Mouse (Mus musculus): Measurements from ENCODE around the gene Mesp1.
"Not testable (repeated sequence)": the region's sequence is repeated elsewhere in the genome, so short reads cannot be mapped to it uniquely, and the experiment has no call there.

The Mesp1 gene

GRCm38 (mm10) chr7:79789812-79790211 lies 3.8 kb downstream of the Mesp1 start:
- not testable (repeated sequence) for DNase-seq (ENCODE audit: low spot score)

GRCm38 (mm10) chr7:79786295-79786694 lies 7.3 kb downstream of the Mesp1 start:
- DNase-seq (ENCODE audit: low spot score): peak; percentile 72

- no peak for DNase-seq (ENCODE audit: low spot score)
Observed at GRCm38 (mm10) chr7:79782516-79782855, 11.1 kb downstream of the Mesp1 start.

- no peak for DNase-seq (ENCODE audit: low spot score)
Observed at GRCm38 (mm10) chr7:79781826-79782515, 11.6 kb downstream of the Mesp1 start.

GRCm38 (mm10) chr7:79780647-79781626 lies 12.7 kb downstream of the Mesp1 start:
- DNase-seq (ENCODE audit: low spot score): peak; percentile 73

- DNase-seq (ENCODE audit: low spot score): no peak
Observed at GRCm38 (mm10) chr7:79771561-79772512, 21.8 kb downstream of the Mesp1 start.

- no peak for DNase-seq (ENCODE audit: low spot score)
Observed at GRCm38 (mm10) chr7:79769664-79770063, 23.9 kb downstream of the Mesp1 start.

GRCm38 (mm10) chr7:79765991-79766390 lies 27.6 kb downstream of the Mesp1 start:
- DNase-seq (ENCODE audit: low spot score): no peak

- no peak for DNase-seq (ENCODE audit: low spot score)
Observed at GRCm38 (mm10) chr7:79762106-79762505, 31.5 kb downstream of the Mesp1 start.

GRCm38 (mm10) chr7:79761124-79761876 lies 32.3 kb downstream of the Mesp1 start:
- DNase-seq (ENCODE audit: low spot score): no peak

- DNase-seq (ENCODE audit: low spot score): no peak
Observed at GRCm38 (mm10) chr7:79759766-79760165, 33.8 kb downstream of the Mesp1 start.

GRCm38 (mm10) chr7:79758176-79758575 lies 35.4 kb downstream of the Mesp1 start:
- DNase-seq (ENCODE audit: low spot score): no peak

GRCm38 (mm10) chr7:79756334-79756733 lies 37.3 kb downstream of the Mesp1 start:
- DNase-seq (ENCODE audit: low spot score): no peak

GRCm38 (mm10) chr7:79749511-79749910 lies 44.1 kb downstream of the Mesp1 start:
- DNase-seq (ENCODE audit: low spot score): no peak

GRCm38 (mm10) chr7:79747659-79748058 lies 45.9 kb downstream of the Mesp1 start:
- no peak for DNase-seq (ENCODE audit: low spot score)

GRCm38 (mm10) chr7:79744585-79744984 lies 49.0 kb downstream of the Mesp1 start:
- DNase-seq (ENCODE audit: low spot score): no peak

- DNase-seq (ENCODE audit: low spot score): no peak
Observed at GRCm38 (mm10) chr7:79744051-79744450, 49.5 kb downstream of the Mesp1 start.

GRCm38 (mm10) chr7:79742659-79743536 lies 50.7 kb downstream of the Mesp1 start, which contains the start of the genes Pex11a and Wdr93:
TSS of gene Pex11a (minus strand) at chr7:79743131.
TSS of gene Wdr93 (plus strand) at chr7:79743163.
- peak; percentile 70 for DNase-seq (ENCODE audit: low spot score)

GRCm38 (mm10) chr7:79742277-79742658 lies 51.3 kb downstream of the Mesp1 start:
- DNase-seq (ENCODE audit: low spot score): no peak
